Mouse (Mus musculus): ENCODE data around the gene Wdfy4.

- TF ChIP-seq POLR2A (IDR thresholded peaks at IDR 0.05; ENCODE audit: insufficient read depth, low read depth, low read length) (no peak), CTCF (IDR thresholded peaks at IDR 0.05) (no peak), EP300 (IDR thresholded peaks at IDR 0.05; ENCODE audit: insufficient read depth, low read depth, low read length) (no peak)
Observed at GRCm38 (mm10) chr14:32934064-32934463, 251.2 kb downstream of the Wdfy4 start.
